Mouse (Mus musculus): Measurements from ENCODE around the gene Gng2. TPM values are rescaled to one million over a fixed set of nuclear protein-coding genes. Genes with fewer than 3 reads are reported as not detected.
A peak's percentile ranks its signal among the peaks of the same experiment; 100 is the strongest.

Gene Gng2
- polyA plus RNA-seq, 1 experiment from 2014 or later, result 61.6 TPM

GRCm38 (mm10) chr14:19991861-19992260 is 14.4 kb upstream of the Gng2 start:
- no peaks in the 10 kb centered on the region for H3K36me3 ChIP-seq
- WGBS, result 56% methylated on average over 3 of the region's 3 CpGs
- no peaks in the 10 kb centered on the region for H3K27me3 ChIP-seq (ENCODE audit: insufficient read depth, poor library complexity, severe bottlenecking)
- peaks cover 5% of the 10 kb centered on the region; the same call in 1 of the 2 replicates for H3K4me1 ChIP-seq
- no peak overlapping the region for H3K4me3 ChIP-seq
- no peak overlapping the region for H3K27ac ChIP-seq
- no peaks in the 10 kb centered on the region for H3K9me3 ChIP-seq
- peak; percentile 30 for DNase-seq (ENCODE audit: low spot score)

- Histone ChIP-seq H3K36me3 (no peaks in the 10 kb centered on the region), H3K4me3 (no peak overlapping the region), H3K27me3 (ENCODE audit: insufficient read depth, poor library complexity, severe bottlenecking) (no peaks in the 10 kb centered on the region), H3K27ac (no peak overlapping the region), H3K9me3 (no peaks in the 10 kb centered on the region), H3K4me1 (peaks cover 18% of the 10 kb centered on the region)
- 76% methylated on average over 1 of the region's 1 CpGs for WGBS
- no peak for DNase-seq (ENCODE audit: low spot score)
Measured at GRCm38 (mm10) chr14:19990436-19990993, 13.1 kb upstream of the Gng2 start.

- no peak overlapping the region for H3K27ac ChIP-seq
- no peak overlapping the region for H3K4me3 ChIP-seq
- H3K4me1 ChIP-seq, result peaks cover 39% of the 10 kb centered on the region
- no peaks in the 10 kb centered on the region for H3K9me3 ChIP-seq
- H3K27me3 ChIP-seq (ENCODE audit: insufficient read depth, poor library complexity, severe bottlenecking), result no peaks in the 10 kb centered on the region
- H3K36me3 ChIP-seq, result no peaks in the 10 kb centered on the region
- 85% methylated on average over 3 of the region's 3 CpGs for WGBS
- DNase-seq (ENCODE audit: low spot score), result no peak
Measured at GRCm38 (mm10) chr14:19988410-19988809, 11.0 kb upstream of the Gng2 start.

- Histone ChIP-seq H3K27me3 (ENCODE audit: insufficient read depth, poor library complexity, severe bottlenecking) (no peaks in the 10 kb centered on the region), H3K27ac (peak overlapping the region; percentile 90), H3K9me3 (no peaks in the 10 kb centered on the region), H3K4me1 (peaks cover 39% of the 10 kb centered on the region), H3K4me3 (peak overlapping the region; percentile 40), H3K36me3 (no peaks in the 10 kb centered on the region)
- no peak for DNase-seq (ENCODE audit: low spot score)
- 24% methylated on average over 8 of the region's 8 CpGs for WGBS
Measured at GRCm38 (mm10) chr14:19987358-19987834, 10.0 kb upstream of the Gng2 start.

GRCm38 (mm10) chr14:19986614-19987357 is 9.4 kb upstream of the Gng2 start:
- 10% methylated on average over 13 of the region's 13 CpGs for WGBS
- peak overlapping the region; percentile 40 for H3K4me3 ChIP-seq
- H3K4me1 ChIP-seq, result peaks cover 39% of the 10 kb centered on the region
- peak overlapping the region; percentile 90 for H3K27ac ChIP-seq
- DNase-seq (ENCODE audit: low spot score), result peak; percentile 83
- no peaks in the 10 kb centered on the region for H3K36me3 ChIP-seq
- H3K9me3 ChIP-seq, result no peaks in the 10 kb centered on the region
- no peaks in the 10 kb centered on the region for H3K27me3 ChIP-seq (ENCODE audit: insufficient read depth, poor library complexity, severe bottlenecking)

- WGBS, result 44% methylated on average over 8 of the region's 8 CpGs
- H3K4me1 ChIP-seq, result peaks cover 39% of the 10 kb centered on the region
- H3K9me3 ChIP-seq, result no peaks in the 10 kb centered on the region
- no peaks in the 10 kb centered on the region for H3K36me3 ChIP-seq
- H3K4me3 ChIP-seq, result peak overlapping the region; percentile 40; the same call in 1 of the 2 replicates
- peak overlapping the region; percentile 90 for H3K27ac ChIP-seq
- no peak for DNase-seq (ENCODE audit: low spot score)
- no peaks in the 10 kb centered on the region for H3K27me3 ChIP-seq (ENCODE audit: insufficient read depth, poor library complexity, severe bottlenecking)
Measured at GRCm38 (mm10) chr14:19985912-19986613, 8.6 kb upstream of the Gng2 start.

- Histone ChIP-seq H3K27me3 (ENCODE audit: insufficient read depth, poor library complexity, severe bottlenecking) (no peaks in the 10 kb centered on the region), H3K4me3 (0 out of 2 replicates have a peak overlapping the region, but pooled peaks have one; percentile 6)
- peak; percentile 78 for DNase-seq (ENCODE audit: low spot score)
Measured at GRCm38 (mm10) chr14:19985107-19985911, 7.9 kb upstream of the Gng2 start.

GRCm38 (mm10) chr14:19976421-19977270 is 781 bp downstream of the Gng2 start:
- Histone ChIP-seq H3K4me3 (peak overlapping the region; percentile 64), H3K4me1 (peaks cover 29% of the 10 kb centered on the region), H3K27me3 (ENCODE audit: insufficient read depth, poor library complexity, severe bottlenecking) (no peaks in the 10 kb centered on the region), H3K9me3 (no peaks in the 10 kb centered on the region), H3K36me3 (no peaks in the 10 kb centered on the region), H3K27ac (peak overlapping the region; percentile 88)
- 1% methylated on average over 24 of the region's 24 CpGs for WGBS
- peak; percentile 93 for DNase-seq (ENCODE audit: low spot score)

More at GRCm38 (mm10) chr14:19985107-19985911, 7.9 kb upstream of the Gng2 start:
- 11% methylated on average over 13 of the region's 13 CpGs for WGBS
- H3K36me3 ChIP-seq, result no peaks in the 10 kb centered on the region
- peaks cover 43% of the 10 kb centered on the region for H3K4me1 ChIP-seq
- no peaks in the 10 kb centered on the region for H3K9me3 ChIP-seq
- peak overlapping the region; percentile 90 for H3K27ac ChIP-seq

- Histone ChIP-seq H3K9me3 (no peaks in the 10 kb centered on the region), H3K27me3 (ENCODE audit: insufficient read depth, poor library complexity, severe bottlenecking) (no peaks in the 10 kb centered on the region), H3K36me3 (no peaks in the 10 kb centered on the region), H3K4me1 (peaks cover 37% of the 10 kb centered on the region), H3K27ac (peak overlapping the region; percentile 67), H3K4me3 (peak overlapping the region; percentile 43)
- DNase-seq (ENCODE audit: low spot score), result no peak
- 36% methylated on average over 11 of the region's 11 CpGs for WGBS
Measured at GRCm38 (mm10) chr14:19974978-19975493, 2.4 kb downstream of the Gng2 start.

GRCm38 (mm10) chr14:19974429-19974828 is 3.0 kb downstream of the Gng2 start:
- H3K4me3 ChIP-seq, result no peak overlapping the region; the same call in 1 of the 2 replicates
- no peaks in the 10 kb centered on the region for H3K27me3 ChIP-seq (ENCODE audit: insufficient read depth, poor library complexity, severe bottlenecking)
- H3K36me3 ChIP-seq, result no peaks in the 10 kb centered on the region
- 65% methylated on average over 5 of the region's 5 CpGs for whole genome bisulfite sequencing
- DNase-seq (ENCODE audit: low spot score), result no peak
- H3K9me3 ChIP-seq, result no peaks in the 10 kb centered on the region
- H3K4me1 ChIP-seq, result peaks cover 37% of the 10 kb centered on the region
- H3K27ac ChIP-seq, result peak overlapping the region; percentile 67; the same call in 1 of the 2 replicates

GRCm38 (mm10) chr14:19972316-19973029 is 5.0 kb downstream of the Gng2 start:
- WGBS, result 79% methylated on average over 13 of the region's 13 CpGs
- Histone ChIP-seq H3K9me3 (no peaks in the 10 kb centered on the region), H3K27me3 (ENCODE audit: insufficient read depth, poor library complexity, severe bottlenecking) (no peaks in the 10 kb centered on the region), H3K4me1 (peaks cover 41% of the 10 kb centered on the region), H3K4me3 (no peak overlapping the region), H3K36me3 (no peaks in the 10 kb centered on the region), H3K27ac (no peak overlapping the region)
- DNase-seq (ENCODE audit: low spot score), result no peak

Measured in heart, embryonic 10.5 days (tissue).